Mouse (Mus musculus): ENCODE measurements around the gene Fam189a2.

DNA sequence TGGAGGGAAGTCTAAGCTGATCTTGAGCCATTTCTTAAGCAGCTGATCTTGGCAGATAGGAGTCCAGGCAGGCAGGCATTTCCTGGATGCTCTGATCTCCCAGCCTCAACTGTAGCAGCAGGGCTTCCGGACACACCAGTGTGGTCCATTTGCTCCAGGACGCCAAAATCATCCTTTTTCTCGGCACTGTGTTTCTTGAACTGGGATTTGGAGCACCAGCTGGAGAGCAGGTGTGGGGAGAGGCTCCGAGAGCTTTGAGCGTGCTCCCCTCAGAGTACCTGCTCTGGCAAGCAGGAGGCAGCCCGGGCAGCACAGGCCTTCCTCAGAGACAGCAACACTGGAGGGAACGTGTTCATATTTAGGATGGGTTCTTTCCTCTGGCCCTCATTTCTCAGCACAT is 87.9 kb downstream of the Fam189a2 start:
- no peak for TF ChIP-seq SMC3 (IDR thresholded peaks at IDR 0.05; ENCODE audit: low read depth, low read length)
- no peak for TF ChIP-seq CTCF (IDR thresholded peaks at IDR 0.05 in 2 of 3, conservative IDR thresholded peaks at IDR 0.05 in 1 of 3; ENCODE audit: control insufficient read depth in 1 of 3, insufficient read depth in 1 of 3, low read depth in 2 of 3, low read length in 3 of 3, poor library complexity in 1 of 3, severe bottlenecking in 1 of 3)
- TF ChIP-seq USF2 (IDR thresholded peaks at IDR 0.05; ENCODE audit: borderline replicate concordance in 1 of 2, insufficient read depth in 1 of 2, low read depth in 1 of 2, low read length in 2 of 2): no peak
- no peak for TF ChIP-seq EP300 (IDR thresholded peaks at IDR 0.05; ENCODE audit: low read depth in 1 of 2, low read length in 2 of 2)
- no peak for TF ChIP-seq CHD2 (IDR thresholded peaks at IDR 0.05; ENCODE audit: low read length)
- no peak for TF ChIP-seq POLR2A (IDR thresholded peaks at IDR 0.05; ENCODE audit: control insufficient read depth in 1 of 2, insufficient read depth in 1 of 2, low read depth in 1 of 2, low read length in 2 of 2, poor library complexity in 1 of 2)
- no peak for TF ChIP-seq POLR2AphosphoS2 (IDR thresholded peaks at IDR 0.05; ENCODE audit: low read length)
- TF ChIP-seq MYC (IDR thresholded peaks at IDR 0.05; ENCODE audit: low read depth, low read length): no peak
- TF ChIP-seq RCOR1 (IDR thresholded peaks at IDR 0.05; ENCODE audit: low read depth, low read length): no peak
- TF ChIP-seq ZMIZ1 (IDR thresholded peaks at IDR 0.05; ENCODE audit: low read depth, low read length): no peak
- TF ChIP-seq HCFC1 (IDR thresholded peaks at IDR 0.05; ENCODE audit: low read depth, low read length): no peak
- no peak for TF ChIP-seq MXI1 (IDR thresholded peaks at IDR 0.05; ENCODE audit: low read depth, low read length)

Measured in MEL (cell line).